Mouse (Mus musculus) stomach, postnatal 0 days (tissue): ENCODE measurements around the gene Hdac5. TPM values are rescaled to one million over a fixed set of nuclear protein-coding genes. Genes with fewer than 3 reads are reported as not detected.

Experiments used
- ATAC-seq: fragments of 200-750 bp; cut with Nextera tagmentation; 2 replicates; pipeline ENCODE4 v1.8.0; 2017; ENCODE audit not compliant: low FRiP score, low TSS enrichment
- DNase-seq: peaks from one replicate; pipeline ENCODE4 v3.0.0-alpha.2; 2016; ENCODE audit warnings: low spot score
- H3K27ac ChIP-seq: fragments of 300-500 bp; sonication (generic); replicated peaks from 2 replicates; pipeline ENCODE4 v1.5.1; 2014; ENCODE audit warnings: mild to moderate bottlenecking, control low read depth
- H3K27me3 ChIP-seq: fragments of 300-500 bp; sonication (generic); 2 replicates; pipeline ENCODE4 v1.6.1; 2014; ENCODE audit warnings: low read length; ENCODE audit not compliant: control insufficient read depth, insufficient read depth
- H3K36me3 ChIP-seq: fragments of 300-500 bp; sonication (generic); 2 replicates; pipeline ENCODE4 v1.6.1; 2014; ENCODE audit warnings: low read length, mixed read lengths; ENCODE audit not compliant: control insufficient read depth, insufficient read depth
- H3K4me1 ChIP-seq: fragments of 300-500 bp; sonication (generic); replicated peaks from 2 replicates; pipeline ENCODE4 v1.6.1; 2014; ENCODE audit warnings: antibody characterized with exemption; ENCODE audit not compliant: control insufficient read depth, insufficient read depth
- H3K4me2 ChIP-seq: fragments of 300-500 bp; sonication (generic); replicated peaks from 2 replicates; pipeline ENCODE4 v1.6.1; 2014; ENCODE audit warnings: low read depth, mild to moderate bottlenecking, control low read depth, moderate library complexity
- H3K4me3 ChIP-seq: fragments of 300-500 bp; sonication (generic); 2 replicates; pipeline ENCODE4 v1.5.1; 2014; ENCODE audit warnings: low read depth, low read length, control low read depth
- H3K9ac ChIP-seq: fragments of 300-500 bp; sonication (generic); 2 replicates; pipeline ENCODE4 v1.6.1; 2014; ENCODE audit warnings: mild to moderate bottlenecking, low read length, control low read depth, mixed read lengths
- H3K9me3 ChIP-seq: fragments of 300-500 bp; sonication (generic); 2 replicates; pipeline ENCODE4 v1.6.1; 2016; ENCODE audit warnings: low read length; ENCODE audit not compliant: control insufficient read depth
- CTCF ChIP-seq: IDR thresholded peaks from 2 replicates; pipeline ENCODE4 v1.5.1; 2016; ENCODE audit warnings: antibody characterized with exemption, low read depth, mild to moderate bottlenecking, moderate library complexity
- EP300 ChIP-seq: optimal IDR thresholded peaks from 2 replicates; pipeline ENCODE3; 2016; ENCODE audit warnings: antibody characterized with exemption
- WGBS: fragments of 180-500 bp; shearing (Covaris S2); extraction: QIAGEN DNeasy Blood & Tissue Kit; methylation state at CpG from one replicate; pipeline ENCODE4 v1.1.7; 2014; 5-methylcytosine and 5-hydroxymethylcytosine counted together
- microRNA-seq: library from miRNA; unstranded; fragments of <30 nt; microRNA quantifications from one replicate; pipeline ENCODE4, GENCODE M21; 2016
- polyA plus RNA-seq: library from polyadenylated mRNA; unstranded; fragments of >200 nt; fragmentation: Nextera tagmentation; extraction: Ambion mirVana; gene quantifications from 2 replicates; pipeline ENCODE4 v1.2.1, GENCODE M21; 2015

Hdac5 gene
- polyA plus RNA-seq, 1 experiment from 2014 or later, result 33.8 TPM

DNA sequence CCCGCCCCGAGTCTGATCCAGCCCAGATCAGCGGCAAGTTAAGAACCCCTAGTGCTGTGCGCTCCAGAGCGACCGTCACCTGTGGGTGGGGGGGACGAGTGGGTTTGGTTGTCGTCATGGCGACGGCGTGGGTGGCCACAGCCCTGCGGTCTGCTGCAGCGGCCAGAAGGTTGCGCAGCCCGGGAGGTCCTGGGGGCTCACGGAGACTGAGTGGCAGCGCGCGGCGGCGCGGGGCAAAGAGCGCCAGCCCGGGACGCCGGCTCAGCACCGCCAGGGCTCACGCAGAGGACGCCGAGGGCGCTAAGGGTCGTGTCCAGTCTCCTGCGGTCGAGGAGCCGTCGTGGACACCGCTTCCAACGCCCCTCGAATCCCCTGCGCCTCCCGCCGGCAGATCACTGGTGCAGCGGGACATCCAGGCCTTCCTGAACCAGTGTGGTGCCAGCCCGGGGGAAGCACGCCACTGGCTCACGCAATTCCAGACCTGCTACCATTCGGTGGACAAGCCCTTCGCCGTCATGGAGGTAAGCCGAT lies 84.4 kb downstream of the Hdac5 start, which contains the start of gene Nags:
Gene Nags (plus strand): TSS at position 43 of the 531 bp plus-strand sequence.
- H3K4me3 ChIP-seq, result peak within 1 kb of the TSS; percentile 33

DNA sequence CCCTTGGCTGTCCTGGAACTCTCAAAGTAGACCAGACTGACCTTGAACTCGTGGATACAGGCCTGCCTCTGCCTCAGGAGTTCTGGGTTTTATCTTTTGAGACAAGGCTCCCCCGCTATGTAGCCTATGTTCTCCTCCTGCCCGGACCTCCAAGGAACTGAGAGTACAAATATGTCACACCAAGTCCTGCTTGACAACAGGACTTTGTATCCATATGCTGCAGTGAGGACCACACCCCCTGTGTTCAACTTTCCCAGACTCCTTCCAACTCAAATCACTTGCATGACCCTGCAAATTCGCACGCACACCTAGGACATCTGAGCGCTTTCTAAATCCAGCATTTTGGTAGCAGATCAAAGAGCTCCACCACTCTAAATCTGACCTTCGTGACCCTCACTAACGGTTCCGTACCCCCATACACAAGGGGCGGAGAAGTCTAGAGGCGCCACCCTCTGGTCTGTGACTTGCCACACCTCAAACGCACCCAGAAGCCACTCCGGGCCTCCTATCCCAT lies 85.0 kb downstream of the Hdac5 start:
- Histone ChIP-seq H3K4me2 (peak overlapping the region; percentile 49; the same call in 1 of the 2 replicates), H3K9ac (no peak overlapping the region; the same call in 1 of the 2 replicates), H3K4me1 (no peaks in the 10 kb centered on the region), H3K36me3 (no peaks in the 10 kb centered on the region), H3K27ac (no peak overlapping the region), H3K9me3 (no peaks in the 10 kb centered on the region), H3K4me3 (peak overlapping the region; percentile 33), H3K27me3 (peaks cover 24% of the 10 kb centered on the region)
- 24% methylated on average over 13 of the region's 13 CpGs for WGBS
- no peak for TF ChIP-seq EP300
- TF ChIP-seq CTCF, result no peak
- DNase-seq, result no peak
- ATAC-seq, result peak; percentile 28; the same call in 1 of the 2 replicates

More for the DNA sequence above, 84.4 kb downstream of the Hdac5 start, which contains the start of gene Nags:
- Histone ChIP-seq H3K36me3 (no peaks in the 10 kb centered on the region), H3K9ac (peak within 1 kb of the TSS; percentile 23; the same call in 1 of the 2 replicates), H3K4me2 (peak within 1 kb of the TSS; percentile 49), H3K27me3 (peaks cover 24% of the 10 kb centered on the region), H3K27ac (no peak within 1 kb of the TSS), H3K4me1 (no peaks in the 10 kb centered on the region), H3K9me3 (no peaks in the 10 kb centered on the region)
- WGBS, result 2% methylated on average over 50 of the region's 50 CpGs
- DNase-seq (peak; percentile 40), ATAC-seq (no peak)
- TF ChIP-seq EP300, result no peak
- TF ChIP-seq CTCF, result no peak

Small RNAs within 50 kb of the gene (microRNA-seq; reads per million reads assigned to microRNA genes)
- 0.96 reads per million for gene Mir8101

Other genes starting within 250 kb of the Hdac5 start
- gene Cfap97d1, start 245.9 kb downstream of the Hdac5 start, polyA plus RNA-seq, result not detected in 2 replicates
- gene Dusp3, start 243.2 kb downstream of the Hdac5 start, polyA plus RNA-seq, result 21.7 and 22.8 TPM in 2 replicates
- gene Mpp3, start 201.7 kb downstream of the Hdac5 start, polyA plus RNA-seq, result 3.3 and 3.4 TPM in 2 replicates
- 3.0 and 3.4 TPM in 2 replicates for gene Cd300lg, start 188.7 kb downstream of the Hdac5 start, polyA plus RNA-seq
- 2.8 and 3.4 TPM in 2 replicates for gene Mpp2, start 141.7 kb downstream of the Hdac5 start, polyA plus RNA-seq
- 3.3 and 5.4 TPM in 2 replicates for gene Ppy, start 128.8 kb downstream of the Hdac5 start, polyA plus RNA-seq
- 63.0 and 64.3 TPM in 2 replicates for gene Pyy, start 122.3 kb downstream of the Hdac5 start, polyA plus RNA-seq
- 0.07 TPM in 1 of 2 replicates, not detected in the other for gene Nags, start 84.7 kb downstream of the Hdac5 start, polyA plus RNA-seq
- 13.8 and 14.5 TPM in 2 replicates for gene Tmem101, start 73.8 kb downstream of the Hdac5 start, polyA plus RNA-seq
- 70.0 and 99.4 TPM in 2 replicates for gene Lsm12, start 44.9 kb downstream of the Hdac5 start, polyA plus RNA-seq
- gene G6pc3, start 40.5 kb downstream of the Hdac5 start, polyA plus RNA-seq, result 19.2 and 19.4 TPM in 2 replicates
- 2.2 and 2.7 TPM in 2 replicates for gene BC030867, start 18.7 kb upstream of the Hdac5 start, polyA plus RNA-seq
- gene Asb16, start 38.6 kb upstream of the Hdac5 start, polyA plus RNA-seq, result 0.04 TPM in 1 of 2 replicates, not detected in the other
- 30.3 and 31.3 TPM in 2 replicates for gene Tmub2, start 54.8 kb upstream of the Hdac5 start, polyA plus RNA-seq
- 6.9 and 7.3 TPM in 2 replicates for gene Atxn7l3, start 66.5 kb upstream of the Hdac5 start, polyA plus RNA-seq
- gene Ubtf, start 89.6 kb upstream of the Hdac5 start, polyA plus RNA-seq, result 46.6 and 46.7 TPM in 2 replicates
- 0.72 and 1.1 TPM in 2 replicates for gene Slc4a1, start 136.0 kb upstream of the Hdac5 start, polyA plus RNA-seq
- gene Rundc3a, start 163.2 kb upstream of the Hdac5 start, polyA plus RNA-seq, result 5.1 and 5.9 TPM in 2 replicates
- gene Slc25a39, start 177.8 kb upstream of the Hdac5 start, polyA plus RNA-seq, result 189 and 200 TPM in 2 replicates
- gene Grn, start 200.1 kb upstream of the Hdac5 start, polyA plus RNA-seq, result 126 and 142 TPM in 2 replicates
- gene Fam171a2, start 217.5 kb upstream of the Hdac5 start, polyA plus RNA-seq, result 2.0 and 2.9 TPM in 2 replicates
- 5.4 and 6.5 TPM in 2 replicates for gene Itga2b, start 240.0 kb upstream of the Hdac5 start, polyA plus RNA-seq